Mouse (Mus musculus): ENCODE results near the gene Lrrc74a.

Lrrc74a gene

DNA sequence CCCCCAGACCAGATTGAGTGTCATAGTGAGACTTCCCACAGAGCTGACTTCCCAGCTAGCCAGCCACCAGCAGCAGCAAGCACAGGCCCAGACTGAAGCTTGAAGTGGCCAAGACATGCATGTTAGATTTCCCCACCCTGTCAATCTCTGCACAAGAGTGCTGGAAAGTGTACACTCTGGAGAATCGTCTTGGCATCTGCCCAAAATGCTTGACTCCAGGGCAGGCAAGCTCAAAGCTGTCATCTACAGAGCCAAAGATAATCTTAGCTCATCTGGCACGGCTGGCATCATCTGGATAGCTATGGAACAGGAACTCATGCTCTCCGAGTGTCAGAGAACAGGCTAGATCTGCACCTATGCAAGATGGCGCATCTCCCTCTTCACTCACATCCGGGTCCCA, 12.7 kb upstream of the Lrrc74a start:
- DNase-seq: no peak

DNA sequence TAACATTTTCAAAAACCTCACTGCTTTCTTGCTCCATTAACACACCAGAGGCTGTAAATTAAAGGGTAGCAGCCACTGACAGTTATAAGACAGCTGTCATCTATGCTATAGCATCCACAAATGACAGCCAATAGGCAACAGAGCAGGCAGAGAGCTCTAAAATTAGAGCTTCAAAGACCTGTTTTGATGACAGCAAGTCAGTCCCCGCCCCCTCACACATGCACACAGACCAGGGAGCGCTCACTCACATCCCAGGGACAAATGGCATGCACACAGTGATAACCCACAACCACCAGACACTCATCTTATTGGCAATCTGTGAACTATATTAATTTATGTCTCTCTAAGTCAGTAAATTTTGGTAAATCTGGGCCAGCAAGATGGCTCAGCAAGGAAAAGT, 9.9 kb upstream of the Lrrc74a start:
- no peak for DNase-seq

DNA sequence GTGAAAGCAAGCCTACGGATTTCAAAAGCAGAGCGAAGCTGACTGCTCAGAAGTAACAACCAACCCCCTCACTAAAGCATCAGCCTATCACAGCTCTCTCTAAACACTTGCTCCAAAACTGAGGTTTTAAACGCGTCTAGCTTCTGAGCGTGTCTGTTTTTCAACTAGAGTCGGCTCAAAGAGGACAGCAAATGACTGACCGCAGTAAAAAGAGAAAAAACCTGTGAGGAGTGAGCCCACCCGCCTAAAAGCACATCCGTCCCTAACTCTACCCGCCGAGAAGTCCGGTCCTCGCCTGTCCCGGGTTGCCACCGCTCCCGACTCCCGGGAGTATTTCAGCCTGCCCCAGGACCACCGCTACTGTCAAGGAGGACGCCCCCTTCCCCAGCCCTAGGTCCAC, 8.5 kb upstream of the Lrrc74a start:
- DNase-seq: no peak

DNA sequence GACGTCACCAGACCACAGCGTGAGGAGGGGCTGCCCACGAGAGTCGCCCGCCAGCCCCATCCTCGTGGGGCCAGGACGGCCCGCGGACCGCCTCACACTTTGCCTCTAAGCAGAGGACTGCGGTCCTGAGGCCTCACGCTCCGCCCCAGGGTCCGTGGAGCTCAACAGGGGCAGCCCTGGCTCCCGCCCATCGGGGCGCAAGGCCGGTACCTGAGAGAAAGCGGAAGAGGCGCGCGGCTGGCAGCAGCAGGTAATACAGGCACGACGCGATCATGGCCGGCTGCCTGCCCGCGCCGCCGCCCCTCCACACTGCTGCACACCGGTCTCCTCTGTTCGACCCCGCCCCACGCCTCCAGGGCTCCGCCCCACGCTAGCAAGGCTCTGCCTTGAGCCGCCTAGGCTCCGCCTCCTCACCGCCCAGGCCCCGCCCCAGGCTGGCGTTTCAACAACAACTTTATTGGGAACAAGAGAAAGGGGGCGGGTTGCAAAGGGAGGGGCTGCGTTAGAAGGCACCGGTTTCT, 8.0 kb upstream of the Lrrc74a start, which contains the start of gene Angel1:
Gene Angel1, minus strand, starts transcription at position 341 of the 521 bp plus-strand sequence.
- DNase-seq: peak; percentile 98

DNA sequence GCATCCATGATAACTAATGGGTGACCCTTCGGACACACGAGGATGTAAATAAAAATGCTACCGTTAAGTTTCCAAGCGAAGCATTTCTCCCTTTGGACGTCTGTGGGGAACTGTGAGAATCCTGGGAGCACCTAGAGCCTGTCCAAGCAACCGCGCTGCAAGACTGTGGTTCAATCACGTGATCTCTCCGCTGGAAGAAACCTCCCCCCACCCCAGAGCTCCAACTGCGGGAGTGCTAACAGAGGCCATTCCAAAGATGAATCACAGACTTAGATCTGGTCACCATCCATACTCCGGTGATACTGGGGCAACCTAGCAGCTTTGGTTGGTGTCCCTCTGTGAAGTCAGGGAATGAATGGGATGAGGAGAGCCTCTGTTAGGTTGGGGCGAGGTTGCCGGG, 26.9 kb downstream of the Lrrc74a start:
- no peak for DNase-seq

DNA sequence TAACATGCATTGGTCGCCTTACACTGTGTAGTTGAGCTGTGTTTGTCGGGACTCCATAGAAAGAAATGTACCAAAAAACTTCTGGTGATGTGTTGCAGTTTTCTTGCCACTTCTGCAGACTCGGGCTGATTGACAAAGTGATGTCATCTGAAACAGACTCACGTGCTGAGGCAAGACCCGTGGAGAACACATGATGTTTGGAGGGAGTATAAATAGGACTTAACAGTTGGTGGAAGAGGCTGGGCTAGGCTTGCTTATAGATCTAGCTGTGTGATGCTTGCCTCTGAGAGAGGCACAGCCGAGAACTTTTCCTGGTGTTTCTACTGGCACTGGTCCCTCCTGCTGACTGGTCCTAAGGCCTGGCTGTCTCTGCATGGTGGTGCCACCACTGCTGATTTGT, 29.9 kb downstream of the Lrrc74a start:
- DNase-seq: no peak

DNA sequence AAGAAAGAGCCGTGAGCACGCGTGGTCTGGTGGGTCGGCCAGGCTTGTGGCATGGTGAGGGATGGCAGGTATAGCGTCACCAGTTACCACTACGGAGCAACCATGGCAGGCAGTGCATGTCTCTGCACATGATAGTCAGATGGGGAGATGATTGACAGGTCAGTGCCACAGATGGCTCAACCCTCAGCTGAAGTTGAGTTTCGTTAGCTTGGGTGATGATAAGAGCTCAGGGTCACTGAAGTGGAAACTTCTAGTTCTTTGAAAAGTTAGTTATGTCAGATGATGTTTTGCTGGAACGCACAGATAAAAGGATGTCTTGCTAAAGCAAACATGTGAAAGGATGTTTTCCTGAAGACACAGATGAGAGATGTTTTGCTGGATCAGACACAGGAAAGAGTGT, 32.3 kb downstream of the Lrrc74a start:
- no peak for DNase-seq

DNA sequence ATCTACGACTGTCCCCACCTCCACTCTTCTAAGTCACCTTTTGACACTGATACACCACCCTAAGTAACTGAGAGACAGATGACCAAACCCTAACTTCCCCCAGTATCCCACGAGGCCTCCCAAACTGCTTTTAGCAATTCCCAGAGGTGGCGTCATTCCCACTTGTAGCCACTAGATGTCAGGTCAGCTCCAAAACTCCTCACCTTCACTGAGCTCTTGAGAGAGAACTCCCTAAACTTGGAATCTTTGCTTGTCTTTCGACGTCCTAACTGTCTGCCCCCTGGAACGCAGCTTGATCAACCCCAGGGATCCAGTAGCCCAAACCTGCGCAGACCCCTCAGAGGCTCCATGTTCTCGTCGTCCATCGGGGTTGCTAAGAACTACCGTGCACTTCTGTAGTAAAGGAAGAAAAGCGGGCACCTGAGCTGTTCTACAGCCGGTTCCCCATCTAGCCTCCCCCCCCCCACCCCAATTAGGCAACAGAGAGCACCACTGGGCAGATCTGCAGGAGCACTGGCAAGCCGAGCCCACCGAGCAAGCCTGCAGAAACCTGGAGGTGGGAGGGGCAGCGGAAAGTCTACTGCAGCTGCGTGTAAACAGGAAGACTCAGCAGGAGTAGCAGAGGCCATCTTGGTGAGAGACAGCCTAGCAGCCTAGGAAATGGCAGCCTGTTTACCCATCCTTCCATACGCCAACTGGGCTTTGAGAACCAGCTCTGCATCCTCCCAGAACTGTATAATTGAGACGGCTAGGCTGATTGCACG, 33.9 kb downstream of the Lrrc74a start:
- peak; percentile 63 for DNase-seq

DNA sequence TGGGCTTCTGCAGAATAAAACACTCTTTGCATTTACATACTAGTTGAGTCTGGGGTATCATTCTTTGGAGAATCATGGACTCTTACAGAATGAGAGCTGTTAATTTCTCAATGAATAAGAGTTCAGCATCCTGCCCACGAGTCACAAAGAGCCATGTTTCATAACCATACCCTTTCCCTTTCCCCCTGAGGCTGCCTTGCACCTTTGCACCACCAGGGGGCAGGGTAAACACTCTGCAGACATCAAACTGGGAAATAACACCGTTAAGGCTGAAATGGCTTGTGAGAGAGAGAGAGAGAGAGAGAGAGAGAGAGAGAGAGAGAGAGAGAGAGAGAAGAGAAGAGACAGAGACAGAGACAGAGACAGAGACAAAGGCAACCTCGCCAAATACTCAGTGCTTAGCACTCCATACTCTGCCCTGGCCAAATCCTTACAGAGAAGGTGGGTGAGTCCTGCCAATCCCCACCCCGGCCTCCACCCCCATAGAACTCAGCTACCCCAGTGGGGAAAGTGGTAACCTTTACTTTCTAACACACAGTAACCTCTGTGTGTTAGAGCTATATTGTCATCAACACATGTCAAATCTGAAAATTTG, 34.9 kb downstream of the Lrrc74a start:
- DNase-seq: peak; percentile 89

DNA sequence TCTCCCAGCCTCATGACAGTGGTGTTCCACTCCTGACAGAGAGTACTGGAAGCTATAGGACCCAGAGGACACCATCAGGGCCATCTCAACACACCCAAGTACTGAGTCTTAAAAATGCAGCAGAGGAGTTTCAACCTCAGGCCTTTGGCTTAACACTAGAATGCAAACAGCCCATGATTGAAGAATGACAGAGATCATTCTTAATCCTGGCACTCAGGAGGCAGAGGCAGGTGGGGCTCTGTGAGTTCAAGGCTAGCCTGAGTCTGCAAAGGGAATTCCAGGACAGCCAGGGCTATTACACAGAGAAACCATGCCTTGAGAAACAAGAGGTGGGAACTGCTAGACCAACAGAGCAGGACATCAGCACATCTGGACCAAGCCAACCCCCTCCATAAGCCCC, 35.6 kb downstream of the Lrrc74a start:
- no peak for DNase-seq

DNA sequence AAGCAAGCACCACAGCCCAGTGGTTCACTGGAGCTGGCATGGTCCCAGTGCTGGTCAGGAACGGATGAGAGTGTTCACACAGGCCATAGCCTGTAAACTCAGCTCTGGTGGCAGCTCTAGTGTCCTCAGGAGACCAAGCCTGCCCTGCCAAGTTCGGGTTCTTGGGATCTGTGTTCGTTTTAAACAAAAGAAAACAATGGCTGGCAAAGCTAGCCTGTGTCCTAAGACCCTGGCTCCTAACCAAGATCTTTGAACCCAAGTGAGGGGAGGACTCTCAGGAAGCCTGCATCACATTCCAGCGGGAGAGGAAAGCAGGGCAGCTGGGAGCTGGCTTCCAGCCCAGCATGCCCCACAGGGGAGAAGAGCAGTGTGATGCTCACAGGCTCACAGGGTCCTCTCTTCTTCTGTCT, 36.1 kb downstream of the Lrrc74a start:
- DNase-seq: peak; percentile 44

DNA sequence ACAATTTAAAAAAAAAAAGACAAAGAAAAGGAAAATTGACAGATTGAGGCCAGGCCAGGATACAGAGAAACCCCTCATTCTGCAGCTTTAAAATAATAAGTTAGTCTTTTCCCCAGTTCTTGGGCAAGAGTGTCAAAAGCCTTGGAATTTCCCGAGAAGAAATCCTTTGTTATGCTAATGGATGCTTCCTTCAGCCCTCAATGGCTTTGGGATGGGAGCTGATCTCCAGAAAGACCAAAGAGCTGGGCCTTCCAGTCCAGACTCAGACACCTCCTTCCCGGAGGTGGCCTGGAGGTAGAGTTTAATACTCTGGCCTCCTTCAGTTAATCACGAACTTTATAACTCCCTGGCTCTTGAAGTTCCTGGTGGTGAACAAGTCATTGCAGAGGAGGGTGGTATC, 36.8 kb downstream of the Lrrc74a start:
- no peak for DNase-seq

DNA sequence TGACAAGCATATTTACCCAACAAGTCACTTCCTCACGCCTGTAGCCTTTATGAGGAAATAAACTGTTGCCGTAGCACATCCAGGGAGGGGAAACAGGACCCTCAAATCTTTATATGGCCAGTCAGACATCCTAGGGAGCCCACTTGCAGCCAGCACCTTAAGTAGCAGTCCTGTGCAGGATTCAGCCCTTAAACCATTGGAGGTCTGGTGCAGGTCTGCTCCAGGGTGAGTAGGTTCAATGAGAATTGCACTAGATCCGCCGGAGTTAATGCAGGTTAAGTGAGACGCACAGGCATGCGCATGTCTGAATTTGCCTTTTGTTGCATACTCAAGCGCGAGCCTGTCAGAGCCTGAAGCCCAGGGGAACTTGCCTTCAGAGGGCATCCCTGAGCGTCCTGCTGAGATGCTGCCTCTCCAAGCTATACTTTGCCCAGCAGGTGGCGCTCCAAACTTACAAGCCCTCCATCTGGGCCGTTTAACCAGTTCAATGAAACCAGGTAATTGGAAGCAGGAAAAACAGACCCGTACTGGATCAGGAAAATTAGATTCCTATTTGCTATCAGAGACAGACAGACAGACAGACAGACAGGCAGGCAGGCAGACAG, 37.8 kb downstream of the Lrrc74a start:
- DNase-seq: peak; percentile 91

DNA sequence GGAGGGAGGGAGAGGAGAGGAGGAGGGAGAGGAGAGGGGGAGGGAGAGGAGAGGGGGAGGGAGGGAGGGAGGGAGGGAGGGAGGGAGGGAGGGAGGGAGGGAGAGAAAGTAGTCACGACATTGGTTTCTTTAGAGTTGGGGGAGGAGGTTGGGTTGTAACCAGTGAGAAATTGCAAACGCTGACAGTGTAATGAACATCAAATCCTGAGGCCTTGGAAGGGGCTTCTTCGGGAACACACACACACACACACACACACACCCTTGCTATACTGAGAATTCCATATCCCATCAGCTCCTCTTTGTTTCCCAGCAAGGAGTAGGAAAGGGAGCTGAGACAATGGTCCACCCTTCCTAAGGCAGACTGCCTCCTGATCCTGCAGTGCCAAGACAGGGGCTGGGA, 38.4 kb downstream of the Lrrc74a start:
- DNase-seq: no peak

DNA sequence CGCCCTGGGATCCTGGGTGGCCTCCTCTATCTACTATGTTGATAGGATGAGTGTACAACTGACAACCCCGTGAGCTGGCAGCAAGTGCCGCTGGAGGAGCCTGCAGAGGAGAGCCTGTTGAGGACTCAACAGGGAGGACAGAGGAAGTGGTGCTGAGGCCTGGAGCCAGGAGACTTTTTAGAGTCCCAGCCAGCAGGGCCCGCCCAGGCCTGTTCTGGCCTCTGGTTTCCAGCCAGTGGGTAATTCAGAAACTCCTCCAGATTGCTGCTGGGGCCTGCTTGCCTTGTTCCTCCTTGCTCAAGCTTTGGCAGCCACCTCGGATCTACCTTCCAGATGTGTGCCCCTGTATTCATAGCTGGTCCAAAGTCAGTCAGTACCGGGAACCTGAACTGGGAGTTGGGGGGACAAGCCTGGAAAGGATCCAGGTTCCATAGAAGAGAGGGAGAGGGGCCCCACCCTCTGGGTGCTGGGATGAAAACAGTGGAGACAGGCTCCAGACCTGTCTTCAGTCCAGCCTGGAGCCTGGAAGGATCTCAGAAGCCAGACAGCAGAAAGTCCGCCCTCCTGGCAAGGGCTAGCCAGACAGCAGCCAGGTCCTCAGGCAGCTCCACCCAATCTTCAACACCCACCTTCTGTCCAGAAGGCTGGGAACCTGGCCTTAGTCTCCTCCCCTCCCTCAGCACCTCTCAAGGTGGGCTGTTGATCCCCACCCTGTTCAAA, 41.6 kb downstream of the Lrrc74a start:
- DNase-seq: no peak

DNA sequence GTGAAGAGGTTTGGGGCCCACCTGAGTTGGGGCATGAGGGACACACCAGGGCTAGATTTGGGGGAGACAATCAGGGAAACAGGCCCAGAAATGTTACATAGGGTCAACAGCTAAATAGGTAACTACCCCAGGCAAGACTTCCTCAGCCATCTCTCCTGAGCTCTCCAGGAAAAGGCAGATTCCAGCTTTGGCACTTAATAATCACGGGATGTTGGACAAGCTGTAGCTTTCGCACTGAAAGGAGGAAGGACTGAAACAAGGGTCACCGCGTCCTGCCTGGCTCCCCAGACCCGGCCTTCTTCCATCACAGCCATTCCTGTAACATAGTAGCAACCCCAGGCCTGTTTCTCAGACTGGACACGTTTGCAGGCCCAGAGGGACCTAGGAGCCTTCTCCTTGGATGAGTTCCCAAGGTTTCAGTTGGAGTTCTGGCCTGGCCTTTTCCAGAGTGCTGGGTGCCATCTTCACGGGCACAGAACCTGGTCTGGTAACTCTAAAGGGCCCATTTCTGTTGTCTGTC, 42.2 kb downstream of the Lrrc74a start:
- DNase-seq: no peak

DNA sequence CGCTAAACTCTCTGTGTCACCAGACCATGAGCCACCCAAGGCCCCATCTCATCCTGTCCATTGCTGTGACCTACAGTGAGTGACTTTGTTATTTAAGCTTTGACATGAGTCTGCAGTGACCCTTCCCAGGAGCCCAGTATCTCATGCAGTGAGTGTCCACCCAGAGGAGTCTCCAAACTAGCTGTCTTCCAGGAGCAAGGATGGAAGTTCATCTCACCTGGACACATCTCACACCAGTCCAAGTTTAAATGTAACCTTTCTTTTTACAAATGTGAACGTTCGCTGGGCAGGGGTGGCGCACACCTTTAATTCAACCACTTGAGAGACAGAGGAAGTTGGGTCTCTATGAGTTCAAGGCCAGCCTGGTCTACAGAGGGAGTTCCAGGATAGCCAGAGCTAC, 44.4 kb downstream of the Lrrc74a start:
- DNase-seq: no peak

DNA sequence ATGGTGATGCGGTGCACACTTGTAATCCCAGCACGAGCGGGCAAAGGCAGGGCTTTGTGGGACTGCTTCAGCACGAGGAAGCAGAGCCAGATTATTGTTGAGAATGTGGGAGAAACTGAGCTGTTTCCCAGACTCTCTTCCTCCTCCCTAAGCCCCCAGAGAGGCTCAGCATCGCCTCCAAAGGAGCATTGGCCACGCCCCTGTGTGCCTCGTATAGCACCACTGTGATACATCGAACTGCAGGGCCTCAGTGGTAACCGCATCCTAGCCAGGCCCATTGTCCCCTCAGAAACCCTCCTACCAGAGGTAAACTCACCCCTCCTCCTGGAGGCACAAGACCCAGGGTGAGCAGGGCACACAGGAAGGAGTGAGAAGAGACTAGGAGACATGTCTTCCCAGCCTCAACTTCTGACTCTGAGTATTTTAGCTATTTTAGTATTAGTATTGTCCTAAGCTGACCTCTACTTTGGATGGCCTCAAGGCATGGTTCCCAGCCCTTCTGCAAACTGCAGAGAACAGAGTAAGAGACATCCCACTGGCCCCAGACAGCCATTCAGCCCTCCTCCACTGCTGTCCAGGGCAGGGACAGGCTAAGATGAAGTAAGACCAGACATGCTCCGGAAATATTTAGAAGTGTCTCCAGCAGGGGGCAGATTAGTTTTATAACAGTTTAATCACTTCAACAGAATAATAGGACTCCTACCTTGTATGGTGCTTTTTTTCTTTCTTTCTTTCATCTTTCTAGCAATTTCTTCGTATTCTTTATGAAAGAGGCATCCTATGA, 45.2 kb downstream of the Lrrc74a start:
- DNase-seq: no peak

DNA sequence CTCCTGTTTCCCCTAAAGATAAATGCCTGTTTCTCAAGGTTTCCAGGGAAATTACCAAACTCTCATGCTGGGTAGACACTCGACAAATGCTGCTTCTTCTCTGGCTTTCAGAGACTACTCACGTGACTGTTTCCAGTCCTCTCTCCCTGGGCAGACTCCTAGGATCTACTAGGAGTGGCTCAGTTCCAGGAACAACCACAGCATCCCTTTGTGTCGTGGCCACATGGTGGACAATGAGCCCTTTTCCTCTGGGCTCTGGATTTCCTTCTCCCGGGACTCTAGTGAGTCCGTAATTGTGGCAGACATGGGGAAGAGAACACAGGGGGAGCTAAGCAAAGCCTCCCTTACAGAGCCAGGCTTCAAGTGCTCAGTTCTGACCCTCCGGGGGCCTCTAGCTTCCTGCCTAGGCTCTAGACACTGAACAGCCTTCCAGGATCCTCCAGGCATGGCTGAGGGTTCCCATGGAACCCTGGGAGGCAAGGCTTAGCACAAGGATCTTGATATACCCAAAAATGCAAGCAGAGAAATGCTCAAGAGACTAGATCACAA, 47.6 kb downstream of the Lrrc74a start:
- DNase-seq: no peak

DNA sequence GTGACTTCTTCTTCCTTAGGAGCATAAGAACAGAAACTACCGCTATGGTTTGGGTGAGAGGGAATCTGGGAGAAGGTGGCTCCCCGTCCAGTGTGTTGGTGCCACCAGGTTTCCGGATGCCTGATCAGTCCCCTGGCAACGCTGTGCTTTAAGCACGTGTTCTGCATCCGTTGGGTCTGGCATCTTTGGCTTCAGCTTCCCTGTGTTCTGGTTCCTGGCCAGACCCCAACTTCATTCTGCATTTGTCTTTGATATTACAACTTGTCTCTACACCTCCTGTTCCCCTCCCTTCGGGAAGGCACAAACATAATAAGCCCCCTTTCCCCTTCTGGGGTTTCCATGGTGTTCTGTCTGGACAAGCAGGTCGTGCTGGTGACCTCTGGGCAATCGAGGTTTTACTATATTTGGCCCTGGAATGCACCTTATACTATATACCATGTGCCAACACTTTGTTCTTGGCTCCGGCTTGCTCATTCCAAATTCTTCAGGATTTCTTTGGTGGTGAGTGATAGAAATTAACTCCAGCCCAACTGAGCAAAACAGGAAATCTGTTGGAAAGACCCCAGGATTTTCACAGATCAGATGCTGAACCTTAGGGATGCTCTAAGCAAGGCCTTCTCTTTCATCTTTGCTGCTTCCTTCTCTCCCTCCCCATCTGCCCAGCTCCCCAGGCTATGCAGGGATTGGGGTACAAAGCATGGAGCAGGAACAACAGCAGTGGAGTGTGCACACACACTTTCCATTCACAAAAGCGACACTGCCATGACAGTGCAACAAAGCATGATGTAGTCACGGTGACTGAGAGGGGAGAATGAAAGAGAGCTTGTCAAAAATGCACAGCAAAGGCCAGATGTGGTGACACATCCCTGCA, 52.2 kb downstream of the Lrrc74a start:
- DNase-seq: no peak

DNA sequence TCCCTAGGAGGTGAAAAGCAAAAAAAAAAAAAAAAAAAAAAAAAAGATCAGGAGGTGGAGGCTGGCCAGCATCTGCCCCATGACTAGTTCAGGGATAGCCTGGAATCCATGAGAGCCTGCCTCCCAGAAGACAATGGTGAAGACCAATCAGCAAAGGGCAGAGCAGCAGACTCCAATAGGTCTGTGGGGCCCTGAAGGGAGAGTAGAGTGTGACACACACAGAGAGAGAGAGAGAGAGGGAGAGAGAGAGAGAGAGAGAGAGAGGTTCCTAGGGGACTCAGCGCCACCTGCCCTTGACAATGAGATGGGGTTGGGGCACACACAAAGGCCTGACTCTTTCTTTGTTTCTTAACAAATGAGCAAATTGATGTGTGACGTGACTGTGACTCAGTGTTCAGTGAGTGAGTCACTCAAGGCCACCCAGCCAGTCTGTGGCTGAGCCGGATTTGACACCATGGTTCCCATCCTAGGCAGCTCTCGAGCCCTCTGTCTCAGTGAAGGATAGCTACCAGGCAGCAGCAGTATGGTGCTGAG, 52.9 kb downstream of the Lrrc74a start:
- DNase-seq: no peak
